Mouse (Mus musculus) embryonic facial prominence, embryonic 13.5 days (tissue): ENCODE data around the gene Ccdc34. TPM values are rescaled to one million over a fixed set of nuclear protein-coding genes. Genes with fewer than 3 reads are reported as not detected.

ENCODE experiments used
- ATAC-seq: fragments of 200-750 bp; cut with Nextera tagmentation; 2 replicates; pipeline ENCODE4 v1.8.0; 2017; ENCODE audit warnings: low read depth; ENCODE audit not compliant: insufficient number of reproducible peaks, insufficient read depth, low FRiP score, low TSS enrichment
- H3K27ac ChIP-seq: fragments of 300-500 bp; sonication (generic); 2 replicates; pipeline ENCODE4 v1.5.1; 2015; ENCODE audit warnings: moderate library complexity, mild to moderate bottlenecking, inconsistent platforms
- H3K27me3 ChIP-seq: fragments of 300-500 bp; sonication (generic); 2 replicates; pipeline ENCODE4 v1.6.1; 2015; ENCODE audit warnings: mild to moderate bottlenecking, inconsistent platforms
- H3K36me3 ChIP-seq: fragments of 300-500 bp; sonication (generic); 2 replicates; pipeline ENCODE4 v1.6.1; 2015; ENCODE audit warnings: mild to moderate bottlenecking, inconsistent platforms
- H3K4me1 ChIP-seq: fragments of 300-500 bp; sonication (generic); 2 replicates; pipeline ENCODE4 v1.6.1; 2015; ENCODE audit warnings: inconsistent platforms
- H3K4me2 ChIP-seq: fragments of 300-500 bp; sonication (generic); 2 replicates; pipeline ENCODE4 v1.6.1; 2015; ENCODE audit warnings: moderate library complexity, mild to moderate bottlenecking, inconsistent platforms
- H3K4me3 ChIP-seq: fragments of 300-500 bp; sonication (generic); 2 replicates; pipeline ENCODE4 v1.5.1; 2015; ENCODE audit warnings: mild to moderate bottlenecking, inconsistent platforms
- H3K9ac ChIP-seq: fragments of 300-500 bp; sonication (generic); 2 replicates; pipeline ENCODE4 v1.6.1; 2015; ENCODE audit warnings: mild to moderate bottlenecking, inconsistent platforms
- H3K9me3 ChIP-seq: fragments of 300-500 bp; sonication (generic); 2 replicates; pipeline ENCODE4 v1.6.1; 2016; ENCODE audit warnings: inconsistent platforms
- WGBS: fragments of 180-500 bp; shearing (Covaris S2); methylation state at CpG from one replicate; pipeline ENCODE4 v1.1.7; 2015; ENCODE audit warnings: mixed read lengths; 5-methylcytosine and 5-hydroxymethylcytosine counted together
- polyA plus RNA-seq: library from polyadenylated mRNA; unstranded; fragments of >200 nt; fragmentation: Nextera tagmentation; extraction: Ambion mirVana; gene quantifications from 2 replicates; pipeline ENCODE4 v1.2.1, GENCODE M21; 2015

Ccdc34 gene
- polyA plus RNA-seq, 1 experiment from 2014 or later = 54.1 TPM

GRCm38 (mm10) chr2:110204169-110204568 lies 186.6 kb downstream of the Ccdc34 start:
- Histone ChIP-seq H3K4me1 (peaks cover 4% of the 10 kb centered on the region), H3K36me3 (no peaks in the 10 kb centered on the region), H3K9ac (no peak overlapping the region), H3K4me3 (no peak overlapping the region), H3K27me3 (no peaks in the 10 kb centered on the region), H3K9me3 (no peaks in the 10 kb centered on the region), H3K27ac (no peak overlapping the region), H3K4me2 (no peak overlapping the region)
- WGBS = 54% methylated on average over 4 of the region's 4 CpGs
- ATAC-seq = no peak

GRCm38 (mm10) chr2:110204705-110205318 lies 187.2 kb downstream of the Ccdc34 start:
- Histone ChIP-seq H3K27me3 (no peaks in the 10 kb centered on the region), H3K36me3 (no peaks in the 10 kb centered on the region), H3K4me3 (no peak overlapping the region), H3K9ac (no peak overlapping the region), H3K4me1 (peaks cover 4% of the 10 kb centered on the region), H3K9me3 (no peaks in the 10 kb centered on the region), H3K4me2 (no peak overlapping the region; the same call in 1 of the 2 replicates), H3K27ac (no peak overlapping the region)
- 11% methylated on average over 14 of the region's 14 CpGs for WGBS
- ATAC-seq = no peak

GRCm38 (mm10) chr2:110210508-110211496 lies 193.2 kb downstream of the Ccdc34 start:
- ATAC-seq = no peak

GRCm38 (mm10) chr2:110214278-110214677 lies 196.7 kb downstream of the Ccdc34 start:
- Histone ChIP-seq H3K9me3 (no peaks in the 10 kb centered on the region), H3K4me3 (no peak overlapping the region), H3K4me2 (no peak overlapping the region), H3K27ac (no peak overlapping the region), H3K4me1 (no peaks in the 10 kb centered on the region; the same call in 1 of the 2 replicates), H3K9ac (no peak overlapping the region), H3K27me3 (no peaks in the 10 kb centered on the region), H3K36me3 (no peaks in the 10 kb centered on the region)
- no peak for ATAC-seq
- 84% methylated on average over 4 of the region's 4 CpGs for WGBS

More at GRCm38 (mm10) chr2:110210508-110211496, 193.2 kb downstream of the Ccdc34 start:
- no peaks in the 10 kb centered on the region; the same call in 1 of the 2 replicates for H3K4me1 ChIP-seq
- H3K36me3 ChIP-seq = no peaks in the 10 kb centered on the region
- peak overlapping the region; percentile 29 for H3K27ac ChIP-seq
- H3K9me3 ChIP-seq = no peaks in the 10 kb centered on the region
- no peak overlapping the region for H3K9ac ChIP-seq
- no peak overlapping the region for H3K4me3 ChIP-seq
- 70% methylated on average over 8 of the region's 8 CpGs for WGBS
- no peaks in the 10 kb centered on the region for H3K27me3 ChIP-seq
- no peak overlapping the region for H3K4me2 ChIP-seq

DNA sequence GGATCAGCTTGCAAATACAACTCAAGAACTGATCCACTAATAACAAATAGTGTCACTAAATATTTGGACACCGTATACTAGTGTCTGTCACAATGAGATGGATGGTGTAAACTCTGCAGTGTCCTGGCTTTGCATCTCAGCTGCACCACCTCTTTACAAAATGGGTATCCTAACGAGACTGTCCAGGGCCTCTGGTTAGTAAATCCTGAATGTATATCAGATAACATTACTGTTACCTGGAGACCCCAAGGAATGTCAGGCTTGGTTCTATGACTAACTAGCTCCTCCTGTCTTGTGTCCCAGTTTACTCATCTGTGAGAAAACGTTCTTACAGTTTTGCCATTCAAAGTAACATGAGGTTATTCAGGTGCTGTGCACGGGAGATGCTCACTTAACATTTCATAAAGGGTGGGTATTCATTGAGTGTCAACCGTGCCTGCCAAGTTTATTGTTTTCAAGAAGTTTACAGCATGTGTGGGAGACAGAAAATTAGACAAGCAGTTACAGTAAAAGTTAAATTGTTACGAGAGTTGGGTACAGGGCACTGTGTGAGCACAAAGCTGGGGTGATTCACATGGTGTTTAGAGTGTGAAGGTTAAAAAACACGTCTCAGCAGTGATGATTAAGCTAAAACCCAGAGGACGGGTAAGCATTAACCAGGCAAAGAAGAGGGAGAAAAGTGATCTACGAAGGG lies 197.5 kb downstream of the Ccdc34 start:
- H3K9me3 ChIP-seq = no peaks in the 10 kb centered on the region
- WGBS = 63% methylated on average over 9 of the region's 9 CpGs
- no peak overlapping the region for H3K4me3 ChIP-seq
- H3K27me3 ChIP-seq = no peaks in the 10 kb centered on the region
- H3K36me3 ChIP-seq = no peaks in the 10 kb centered on the region
- no peaks in the 10 kb centered on the region; the same call in 1 of the 2 replicates for H3K4me1 ChIP-seq
- no peak overlapping the region for H3K4me2 ChIP-seq
- ATAC-seq = no peak
- H3K27ac ChIP-seq = no peak overlapping the region
- no peak overlapping the region for H3K9ac ChIP-seq

DNA sequence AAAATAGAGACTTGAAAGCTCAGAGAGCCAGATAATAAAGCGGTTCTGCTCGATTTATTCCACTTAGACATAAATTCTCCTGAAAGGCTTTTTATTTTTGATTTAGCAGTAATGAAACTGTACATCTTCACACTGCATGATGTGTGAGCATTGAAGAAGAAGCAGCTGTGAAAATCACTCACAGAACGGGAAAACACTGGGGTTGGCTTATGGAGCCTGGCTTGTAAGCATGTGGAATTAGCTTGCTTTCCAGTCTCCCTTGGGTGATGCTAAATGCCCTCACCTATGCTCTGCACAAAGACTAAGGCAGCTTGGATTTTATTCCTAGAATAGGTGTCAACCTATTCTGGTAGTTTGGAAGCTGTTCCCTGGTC lies 198.1 kb downstream of the Ccdc34 start:
- Histone ChIP-seq H3K9me3 (no peaks in the 10 kb centered on the region), H3K4me2 (no peak overlapping the region), H3K4me3 (no peak overlapping the region), H3K4me1 (no peaks in the 10 kb centered on the region; the same call in 1 of the 2 replicates), H3K9ac (no peak overlapping the region), H3K36me3 (no peaks in the 10 kb centered on the region), H3K27ac (no peak overlapping the region), H3K27me3 (no peaks in the 10 kb centered on the region)
- 80% methylated on average over 3 of the region's 3 CpGs for WGBS
- ATAC-seq = no peak

GRCm38 (mm10) chr2:110220492-110220891 lies 202.9 kb downstream of the Ccdc34 start:
- ATAC-seq = no peak
- Histone ChIP-seq H3K27ac (no peak overlapping the region), H3K4me1 (no peaks in the 10 kb centered on the region), H3K36me3 (no peaks in the 10 kb centered on the region), H3K4me3 (no peak overlapping the region), H3K9ac (no peak overlapping the region), H3K4me2 (no peak overlapping the region), H3K9me3 (no peaks in the 10 kb centered on the region), H3K27me3 (no peaks in the 10 kb centered on the region)
- 82% methylated on average over 1 of the region's 1 CpGs for WGBS

DNA sequence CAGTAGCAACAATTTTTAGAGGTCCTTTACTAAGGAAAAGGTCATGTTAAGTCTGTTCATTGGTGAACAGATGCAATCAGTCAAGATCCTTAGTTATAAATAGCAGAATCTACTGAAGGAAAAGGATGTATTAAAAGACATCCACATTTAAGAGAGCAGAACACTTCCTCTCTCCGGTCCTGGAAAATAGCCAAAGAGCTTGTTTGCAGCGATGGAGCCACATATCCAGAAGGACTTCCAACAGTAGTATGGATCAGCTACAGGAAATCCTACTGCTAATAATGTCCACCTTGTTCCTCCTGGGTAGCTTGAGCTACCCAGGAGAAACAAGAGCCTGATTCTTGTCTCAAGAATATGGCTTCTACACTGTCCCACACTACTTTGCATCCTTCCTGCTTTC lies 205.2 kb downstream of the Ccdc34 start:
- Histone ChIP-seq H3K9me3 (no peaks in the 10 kb centered on the region), H3K9ac (no peak overlapping the region), H3K27me3 (no peaks in the 10 kb centered on the region), H3K4me2 (no peak overlapping the region), H3K36me3 (no peaks in the 10 kb centered on the region), H3K27ac (no peak overlapping the region), H3K4me3 (no peak overlapping the region), H3K4me1 (no peaks in the 10 kb centered on the region)
- WGBS = 84% methylated on average over 2 of the region's 2 CpGs
- no peak for ATAC-seq

Other genes with a start within 250 kb of the Ccdc34 start
- gene Lin7c, start 127.0 kb upstream of the Ccdc34 start, polyA plus RNA-seq = 54.0 and 61.3 TPM in 2 replicates
- 19.3 and 21.3 TPM in 2 replicates for gene Lgr4, start 100.2 kb upstream of the Ccdc34 start, polyA plus RNA-seq